Mouse (Mus musculus): ENCODE data around the gene Hdac7.

The Hdac7 gene

DNA sequence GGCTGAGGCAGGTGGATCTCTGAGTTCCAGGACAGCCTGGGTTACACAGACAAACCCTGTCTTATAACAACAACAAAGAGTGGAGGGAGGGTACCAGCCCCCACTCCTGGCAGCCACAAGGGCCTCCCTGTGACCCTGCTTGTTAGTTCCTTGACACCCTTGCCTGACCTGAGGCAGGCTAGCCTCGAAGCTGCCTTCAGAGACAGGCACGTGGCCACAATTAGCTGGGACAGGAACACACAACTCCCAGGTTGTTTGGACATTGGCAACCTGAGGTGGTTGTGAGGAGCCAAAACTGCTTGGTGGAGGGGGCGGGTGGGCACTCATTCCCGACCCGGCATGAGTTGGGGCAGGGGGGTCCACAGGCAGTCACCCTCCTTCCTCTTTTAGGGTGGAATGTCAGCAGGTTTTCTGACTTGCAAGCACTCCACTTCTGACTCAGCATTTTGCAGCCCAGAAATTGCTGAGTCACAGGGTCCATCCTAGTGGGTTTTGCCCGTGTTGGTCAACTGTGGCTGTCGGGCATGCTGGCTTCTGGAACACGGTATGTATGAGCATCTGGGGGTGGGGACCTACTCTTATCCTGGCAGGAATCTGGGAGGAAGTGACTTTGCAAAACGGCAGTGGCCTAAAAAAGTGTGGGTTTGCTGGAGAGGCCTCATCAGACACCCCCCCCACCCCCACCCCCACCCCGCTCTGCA is 57.7 kb downstream of the Hdac7 start:
- no peak for DNase-seq

GRCm38 (mm10) chr15:97785731-97786411 is 58.4 kb downstream of the Hdac7 start:
- no peak for DNase-seq

GRCm38 (mm10) chr15:97784561-97785161 is 59.6 kb downstream of the Hdac7 start:
- peak; percentile 48 for DNase-seq

DNA sequence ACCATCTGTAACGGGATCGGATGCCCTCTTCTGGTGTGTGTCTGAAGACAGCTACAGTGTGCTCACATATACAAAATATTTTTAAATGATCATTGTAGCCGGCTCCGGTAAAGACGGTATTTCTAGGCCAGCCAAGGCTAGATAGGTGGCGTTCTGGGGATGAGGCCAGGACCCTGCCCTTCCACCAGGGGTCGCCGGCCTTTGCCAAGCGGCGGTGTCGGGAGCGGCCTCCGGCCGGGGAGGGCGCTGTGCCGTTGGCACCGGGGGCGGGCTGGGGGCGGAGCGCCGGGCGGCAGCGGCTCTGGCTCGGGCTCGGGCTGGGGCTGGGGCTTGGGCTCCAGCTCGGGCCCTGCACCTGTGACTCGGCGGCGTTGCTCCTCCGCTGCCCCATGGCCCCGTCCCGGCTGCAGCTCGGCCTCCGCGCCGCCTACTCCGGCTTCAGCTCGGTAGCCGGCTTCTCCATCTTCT is 60.2 kb downstream of the Hdac7 start:
- DNase-seq = peak; percentile 85

DNA sequence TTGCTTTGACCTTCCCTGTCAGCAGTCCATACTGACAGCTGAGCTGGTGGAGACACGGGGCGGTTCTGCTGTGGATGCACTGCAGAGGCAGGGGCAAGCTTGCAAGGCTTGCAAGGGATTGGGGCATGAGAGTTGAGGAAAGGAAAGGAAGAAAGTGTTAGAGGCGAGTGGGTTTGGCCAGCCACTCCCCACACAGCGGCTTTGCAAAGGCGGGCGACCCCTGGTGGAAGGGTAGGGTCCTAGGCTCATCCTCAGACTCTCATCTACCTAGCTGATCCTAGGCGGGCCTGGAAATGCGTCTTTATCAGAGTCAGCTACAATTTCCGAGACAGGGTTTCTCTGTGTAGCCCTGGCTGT is 61.6 kb downstream of the Hdac7 start:
- no peak for DNase-seq

DNA sequence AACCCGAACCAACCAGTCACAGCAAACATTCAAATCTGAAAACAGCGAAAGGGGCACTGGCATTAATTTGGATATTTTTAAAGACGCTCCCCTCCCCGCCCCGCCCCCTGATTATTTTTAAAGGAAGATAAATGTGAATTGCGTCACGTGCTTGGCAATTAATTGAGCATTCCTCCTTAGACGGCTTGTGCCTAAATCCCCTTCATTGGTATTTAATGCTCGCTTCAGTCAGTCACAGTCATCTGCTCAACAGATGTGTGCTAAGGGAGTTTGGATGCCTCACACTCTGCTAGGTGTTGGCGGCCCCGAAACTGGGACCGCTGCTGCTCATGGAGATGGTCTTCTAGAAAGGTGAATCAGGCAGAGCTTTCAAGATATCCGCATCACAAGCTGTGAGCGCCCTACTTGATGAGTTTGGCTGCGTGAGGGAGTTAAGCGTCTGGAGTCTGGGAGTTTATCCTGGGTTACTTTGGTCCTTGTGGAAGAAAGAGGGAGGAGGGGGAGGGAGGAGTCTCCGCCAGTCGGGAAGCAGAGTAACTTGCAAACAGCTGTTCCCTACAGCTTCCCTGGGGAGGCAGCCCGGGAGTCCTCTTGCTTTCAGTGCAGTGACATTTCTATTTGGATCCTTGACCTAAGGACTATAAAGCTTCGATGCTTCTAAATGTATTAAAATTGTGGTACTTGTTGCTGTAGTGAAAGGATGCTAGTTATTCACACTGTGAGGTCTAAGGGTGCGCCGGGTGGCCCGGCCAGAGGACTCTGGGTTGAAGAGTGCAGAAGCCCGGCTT is 62.1 kb downstream of the Hdac7 start:
- no peak for DNase-seq

- no peak for DNase-seq
Observed at GRCm38 (mm10) chr15:97780611-97781031, 63.7 kb downstream of the Hdac7 start.

GRCm38 (mm10) chr15:97779576-97779975 is 64.7 kb downstream of the Hdac7 start:
- no peak for DNase-seq

DNA sequence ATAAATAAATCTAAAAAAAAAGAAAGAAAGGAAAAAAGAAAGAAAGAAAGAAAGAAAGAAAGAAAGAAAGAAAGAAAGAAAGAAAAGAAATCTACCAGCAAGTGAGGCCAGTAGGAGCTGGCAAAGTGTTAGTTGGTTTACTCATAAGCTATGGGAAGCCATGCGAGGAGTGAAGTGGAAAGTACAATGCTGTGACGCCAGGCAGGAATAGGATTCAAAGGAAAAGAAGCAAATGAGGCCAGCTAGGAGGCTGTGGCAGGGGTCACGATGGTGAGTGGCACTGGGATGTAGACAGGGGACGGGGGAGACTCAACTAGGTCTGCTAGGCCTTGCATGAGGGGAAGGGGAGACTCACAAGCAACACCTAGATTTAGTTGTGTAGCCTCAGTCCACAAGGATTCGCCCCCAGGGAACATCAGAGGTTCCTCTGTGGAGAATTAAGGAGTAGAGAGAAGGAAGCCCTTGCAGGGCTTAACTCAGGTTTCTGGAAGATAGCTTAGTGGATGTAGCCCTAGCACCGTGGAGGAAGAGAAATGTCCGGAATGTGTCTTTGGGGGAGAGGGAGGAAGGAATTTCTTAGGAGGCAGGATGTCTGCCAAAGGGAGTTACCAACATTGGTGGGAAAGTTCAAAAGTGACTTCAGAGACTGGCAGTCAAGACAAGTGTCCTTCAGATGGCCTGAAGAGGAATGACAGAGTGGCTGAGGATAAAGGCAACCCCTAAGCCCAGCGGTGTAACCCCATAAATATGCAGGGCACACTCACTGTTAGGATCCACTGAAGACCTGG is 65.8 kb downstream of the Hdac7 start, which contains the start of gene Slc48a1:
TSS of gene Slc48a1 (plus strand) at position 210 of the 788 bp plus-strand sequence.
- DNase-seq = no peak

DNA sequence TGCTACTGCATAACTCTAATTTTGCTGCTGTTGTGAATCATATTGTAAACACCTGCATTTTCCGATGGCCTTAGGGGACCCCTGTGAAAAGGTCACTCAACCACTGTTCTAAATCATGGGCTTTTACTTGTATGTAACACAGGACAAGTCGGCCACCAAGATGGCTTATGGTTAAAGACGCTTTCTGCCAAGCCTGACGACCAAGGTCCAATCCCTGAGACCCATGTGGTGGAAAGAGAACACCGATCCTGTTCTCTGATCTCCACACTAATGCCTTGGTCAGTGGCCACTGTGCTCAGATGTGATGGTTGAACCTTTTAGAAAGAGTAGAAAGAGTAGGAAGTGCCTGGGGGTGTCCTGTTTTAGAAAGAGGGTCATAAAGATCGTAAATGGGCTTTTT is 67.4 kb downstream of the Hdac7 start:
- no peak for DNase-seq

DNA sequence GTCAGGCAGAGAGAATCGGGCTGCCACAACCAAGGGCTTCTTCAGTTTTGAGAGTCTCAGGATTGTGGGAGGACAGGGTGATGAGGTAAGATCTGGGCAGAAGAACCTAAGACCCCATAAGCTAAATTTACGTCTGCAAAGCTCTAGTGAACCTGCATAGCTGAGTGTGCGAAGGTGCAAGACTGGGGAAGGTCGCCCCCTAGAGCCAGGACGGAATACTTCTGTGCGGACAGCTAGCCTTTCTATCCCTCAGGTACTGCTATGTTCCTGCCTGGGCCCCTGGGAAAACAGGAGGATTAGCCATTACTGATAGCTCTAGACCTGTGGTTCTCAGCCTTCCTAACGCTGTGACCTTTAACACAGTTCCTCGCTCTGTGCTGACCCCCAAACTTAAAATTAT is 67.8 kb downstream of the Hdac7 start:
- DNase-seq = peak; percentile 69

DNA sequence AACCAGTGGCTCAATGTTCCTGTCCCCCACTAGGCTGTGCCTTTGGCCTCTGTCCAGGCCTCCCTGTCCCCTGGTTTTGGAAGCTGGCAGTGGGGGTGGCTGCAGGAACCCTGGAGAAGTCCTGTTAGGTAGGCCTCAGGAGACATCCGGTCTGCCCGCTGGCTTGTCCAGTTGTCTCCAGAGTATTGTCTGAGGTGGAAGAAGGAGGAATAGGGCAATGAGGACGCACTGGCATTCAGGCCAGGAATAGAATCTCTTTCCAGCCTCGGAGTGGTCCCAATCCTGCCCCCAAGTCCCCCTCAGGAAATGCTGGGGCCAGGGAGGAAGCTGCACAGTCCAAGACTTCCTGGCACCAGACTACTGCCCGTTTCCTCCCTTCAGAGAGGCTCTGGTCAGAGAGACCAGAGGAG is 70.3 kb downstream of the Hdac7 start:
- no peak for DNase-seq

- DNase-seq = no peak
Observed at GRCm38 (mm10) chr15:97773108-97773507, 71.2 kb downstream of the Hdac7 start.

DNA sequence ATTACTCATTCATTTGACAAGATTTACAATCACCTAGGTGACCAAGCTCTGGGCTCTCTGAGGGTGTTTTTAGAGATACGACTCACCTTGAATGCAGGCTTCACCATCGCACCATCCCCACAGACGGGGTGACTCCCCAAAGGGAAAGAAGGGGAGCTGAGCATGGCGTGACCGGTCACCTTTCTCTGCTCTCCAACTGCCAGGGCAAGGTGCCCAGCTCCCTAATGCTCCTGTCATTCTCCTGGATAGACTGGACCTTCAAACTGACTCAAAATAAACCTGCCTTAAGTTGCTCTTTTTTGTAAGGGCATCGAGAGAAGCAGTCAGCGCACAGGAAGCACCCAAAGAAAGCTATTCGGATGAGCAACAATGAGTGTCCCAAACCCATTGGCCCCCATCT is 74.0 kb downstream of the Hdac7 start:
- no peak for DNase-seq

DNA sequence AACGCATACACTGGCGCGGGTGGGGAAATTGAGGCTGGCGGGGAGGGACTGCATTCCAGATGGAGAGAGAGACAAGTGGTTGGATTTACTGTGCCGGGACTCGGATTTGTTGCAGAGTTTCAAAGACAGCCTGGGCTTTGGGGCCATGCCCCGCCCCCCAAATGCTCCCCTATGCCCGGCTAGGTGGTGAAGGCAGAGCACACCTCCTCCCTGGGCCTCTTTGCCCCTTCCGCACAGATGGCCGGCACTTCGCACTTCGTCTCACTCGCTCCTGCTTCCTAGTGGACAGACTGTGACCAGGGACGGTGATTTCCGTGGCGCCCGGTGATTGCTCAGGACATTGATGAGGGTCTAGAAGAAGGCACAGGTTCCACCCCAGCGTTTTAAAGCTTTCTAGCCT is 76.1 kb downstream of the Hdac7 start:
- DNase-seq = no peak

DNA sequence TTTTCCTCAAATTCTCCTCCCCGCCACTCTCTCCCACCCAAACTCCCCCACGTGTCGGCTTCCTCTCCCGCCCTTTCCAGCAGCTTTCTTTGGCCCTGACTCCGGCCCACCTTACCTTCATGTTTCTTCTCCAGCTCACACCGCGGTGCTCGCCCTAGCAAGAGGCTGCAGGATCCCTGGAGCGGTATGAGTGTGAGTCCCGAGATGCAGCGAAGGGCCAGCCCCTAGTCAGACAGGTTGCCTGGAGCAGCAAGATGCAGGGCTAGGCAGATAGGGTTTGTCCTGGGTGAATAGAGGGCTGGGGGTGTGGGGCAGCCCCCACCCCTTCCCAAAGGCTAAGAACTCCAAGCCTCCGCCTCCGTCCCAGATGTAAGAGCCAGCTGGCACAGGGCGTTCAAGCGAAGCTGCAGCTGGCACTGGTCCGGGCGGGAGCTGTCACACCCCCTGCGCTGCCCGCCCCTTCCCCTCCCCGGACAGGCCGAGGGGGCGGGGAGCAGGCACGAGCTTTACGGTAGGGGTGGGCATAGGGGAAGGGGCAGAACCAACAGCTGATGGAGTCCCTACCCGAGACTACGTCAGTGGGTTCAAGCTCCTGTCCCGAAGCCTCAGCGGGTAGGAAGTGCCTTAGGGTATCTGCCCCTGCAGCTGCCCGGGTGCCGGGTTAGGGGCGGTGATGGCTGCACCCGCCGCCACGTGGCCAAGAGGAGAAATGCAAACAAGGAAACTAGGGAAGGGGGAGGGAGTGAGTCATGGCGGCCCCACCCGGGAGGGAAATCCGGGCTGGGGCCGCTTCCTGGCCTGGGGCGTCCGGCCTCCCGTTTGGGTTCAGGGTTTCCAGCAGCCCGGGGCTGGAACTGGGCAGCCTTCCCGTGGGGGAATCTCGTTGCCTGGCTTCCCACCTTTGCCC is 76.8 kb downstream of the Hdac7 start, which contains the start of gene Rapgef3:
TSS of gene Rapgef3 (minus strand) at position 693 of the 907 bp plus-strand sequence.
- DNase-seq = peak; percentile 76

GRCm38 (mm10) chr15:97766594-97767279 is 77.6 kb downstream of the Hdac7 start:
- no peak for DNase-seq

DNA sequence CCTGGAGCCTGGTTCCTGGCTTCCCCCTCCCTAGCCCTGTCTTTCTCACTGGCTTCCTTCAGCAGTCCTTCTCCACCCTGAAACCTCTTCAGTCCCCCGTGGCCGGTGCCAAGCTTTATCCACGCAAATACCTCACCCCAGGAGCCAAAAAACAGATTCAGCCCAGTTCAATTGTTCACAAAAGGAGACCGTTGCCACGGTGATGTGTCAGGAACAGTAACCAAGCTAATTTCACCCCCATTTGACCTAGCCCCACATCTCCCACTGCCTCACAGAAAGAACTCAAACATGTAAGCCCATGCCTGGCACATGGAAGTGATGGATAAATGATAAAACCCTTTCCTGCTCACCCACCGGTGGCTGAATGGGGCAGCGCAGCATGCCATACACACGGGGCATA is 78.1 kb downstream of the Hdac7 start:
- no peak for DNase-seq

GRCm38 (mm10) chr15:97765090-97765794 is 79.1 kb downstream of the Hdac7 start:
- no peak for DNase-seq

GRCm38 (mm10) chr15:97764532-97764931 is 79.8 kb downstream of the Hdac7 start:
- no peak for DNase-seq
